Mouse (Mus musculus) regulatory T cell (primary cell): ENCODE results near the gene Gm3239.
"Not testable (repeated sequence)": the region's sequence is repeated elsewhere in the genome, so short reads cannot be mapped to it uniquely, and the experiment has no call there.

Source experiments
- in situ Hi-C: fragments of 300-600 bp; cut with MboI, MseI; formaldehyde crosslinking; loops from one replicate; pipeline ENCODE4 v1.15.1; 2025; ENCODE audit warnings: high pct_unique_total_duplicates

Gene Gm3239

DNA sequence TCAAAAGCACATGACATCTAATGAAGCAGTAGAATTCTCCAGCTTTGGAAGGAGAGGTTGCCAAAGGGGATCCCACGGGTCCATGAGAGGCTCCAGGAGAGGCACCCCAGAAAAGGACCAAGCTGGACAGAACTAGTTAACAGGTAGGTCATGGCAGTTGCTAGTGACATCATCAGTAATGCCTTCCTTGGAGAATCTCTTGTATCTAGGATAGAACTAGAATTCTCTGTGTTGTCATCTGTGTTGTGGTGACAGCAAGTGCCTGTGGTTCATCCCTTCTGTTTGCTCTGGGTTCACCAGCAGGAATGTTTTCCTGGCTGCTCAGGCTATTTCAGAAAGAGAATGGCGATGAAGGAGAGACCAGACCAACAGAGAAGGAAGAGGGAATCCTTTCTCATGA is at the start of gene Gm3239:
Gene Gm3239, plus strand, starts transcription at position 301 of the 400 bp plus-strand sequence.
- in situ Hi-C loops, result not testable (repeated sequence)

GRCm38 (mm10) chr14:4632052-4632451 is 31.9 kb upstream of the Gm3239 start, which contains the start of gene Gm8159:
Gm8159 (plus strand) TSS chr14:4632352.
- in situ Hi-C loops, result loop anchor here (25.0 kb wide), 1 partner anchor 1980 kb away; the partner anchor contains the start of gene Gm3460

DNA sequence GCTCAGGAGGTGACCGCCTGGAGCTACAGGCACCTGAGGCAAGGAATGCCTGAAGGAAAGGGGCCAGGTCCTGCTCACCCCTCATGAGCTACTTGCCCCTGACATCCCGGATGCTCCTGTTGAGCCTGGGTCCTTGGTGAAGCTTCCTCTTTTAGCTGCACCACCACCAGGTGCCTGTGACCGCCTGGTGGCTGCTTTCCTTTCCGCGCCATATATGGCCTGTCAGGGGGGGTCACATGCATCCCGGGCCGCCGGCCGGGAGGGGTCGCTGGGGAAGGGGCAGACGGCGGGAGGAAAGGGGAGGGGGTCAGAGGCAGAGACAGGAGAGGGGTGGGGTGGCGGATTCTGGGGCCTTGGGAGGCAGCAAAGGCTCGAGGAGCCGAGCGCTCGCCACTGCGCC is 14.7 kb upstream of the Gm3239 start:
- in situ Hi-C loops, result loop anchor here (25.0 kb wide), 1 partner anchor 1963 kb away; the partner anchor contains the start of gene Gm3460

GRCm38 (mm10) chr14:4650324-4650723 is 13.7 kb upstream of the Gm3239 start:
- in situ Hi-C loops, result not testable (repeated sequence)

DNA sequence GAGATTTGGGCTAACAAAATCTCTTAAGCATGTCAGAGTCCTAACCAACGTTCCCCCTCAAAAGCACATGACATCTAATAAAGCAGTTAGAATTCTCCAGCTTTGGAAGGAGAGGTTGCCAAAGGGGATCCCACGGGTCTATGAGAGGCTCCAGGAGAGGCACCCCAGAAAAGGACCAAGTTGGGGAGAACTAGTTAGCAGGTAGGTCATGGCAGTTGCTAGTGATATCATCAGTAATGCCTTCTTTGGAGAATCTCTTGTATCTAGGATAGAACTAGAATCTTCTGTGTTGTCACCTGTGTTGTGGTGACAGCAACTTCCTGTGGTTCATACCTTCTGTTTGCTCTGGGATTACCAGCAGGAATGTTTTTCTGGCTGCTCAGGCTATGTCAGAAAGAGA is 44.9 kb downstream of the Gm3239 start, which contains the start of gene Gm7876:
Gene Gm7876, plus strand, starts transcription at position 301 of the 400 bp plus-strand sequence.
- in situ Hi-C loops, result not testable (repeated sequence)
